Mouse (Mus musculus) heart, embryonic 15.5 days (tissue): ENCODE measurements around the gene Pigs. TPM values are rescaled to one million over a fixed set of nuclear protein-coding genes. Genes with fewer than 3 reads are reported as not detected.

Experiments used
- polyA plus RNA-seq: library from polyadenylated mRNA; unstranded; fragments of >200 nt; fragmentation: Nextera tagmentation; extraction: Ambion mirVana; gene quantifications from 2 replicates; pipeline ENCODE4 v1.2.1, GENCODE M21; 2015

The Pigs gene
- polyA plus RNA-seq, 1 experiment from 2014 or later: 46.1 TPM

Other genes starting within 250 kb of the Pigs start
- gene Eral1, start 248.0 kb upstream of the Pigs start, polyA plus RNA-seq: 21.1 and 24.5 TPM in 2 replicates
- 14.1 and 16.2 TPM in 2 replicates for gene Fam222b, start 233.8 kb upstream of the Pigs start, polyA plus RNA-seq
- gene Traf4, start 162.8 kb upstream of the Pigs start, polyA plus RNA-seq: 30.8 and 42.8 TPM in 2 replicates
- gene Nek8, start 151.7 kb upstream of the Pigs start, polyA plus RNA-seq: 12.4 and 17.3 TPM in 2 replicates
- 13.5 and 14.2 TPM in 2 replicates for gene Tlcd1, start 151.7 kb upstream of the Pigs start, polyA plus RNA-seq
- gene Rpl23a, start 144.8 kb upstream of the Pigs start, polyA plus RNA-seq: 717 and 816 TPM in 2 replicates
- 54.5 and 72.1 TPM in 2 replicates for gene Rab34, start 140.0 kb upstream of the Pigs start, polyA plus RNA-seq
- gene Proca1, start 135.0 kb upstream of the Pigs start, polyA plus RNA-seq: 2.9 and 3.0 TPM in 2 replicates
- 52.5 and 59.4 TPM in 2 replicates for gene Sdf2, start 82.7 kb upstream of the Pigs start, polyA plus RNA-seq
- 12.9 and 18.6 TPM in 2 replicates for gene Supt6, start 82.4 kb upstream of the Pigs start, polyA plus RNA-seq
- gene 2610507B11Rik, start 66.7 kb upstream of the Pigs start, polyA plus RNA-seq: 63.9 and 71.9 TPM in 2 replicates
- 0.23 and 0.38 TPM in 2 replicates for gene BC030499, start 37.6 kb upstream of the Pigs start, polyA plus RNA-seq
- gene Spag5, start 26.9 kb upstream of the Pigs start, polyA plus RNA-seq: 21.6 and 30.9 TPM in 2 replicates
- 20.6 and 28.6 TPM in 2 replicates for gene Aldoc, start 5.4 kb upstream of the Pigs start, polyA plus RNA-seq
- 31.0 and 43.3 TPM in 2 replicates for gene Unc119, start 15.1 kb downstream of the Pigs start, polyA plus RNA-seq
- gene Foxn1, start 58.1 kb downstream of the Pigs start, polyA plus RNA-seq: 0.78 and 8.9 TPM in 2 replicates
- gene Slc13a2, start 93.8 kb downstream of the Pigs start, polyA plus RNA-seq: 0.08 TPM in 1 of 2 replicates, not detected in the other
- gene Slc46a1, start 137.3 kb downstream of the Pigs start, polyA plus RNA-seq: 6.5 and 7.5 TPM in 2 replicates
- gene Sarm1, start 169.3 kb downstream of the Pigs start, polyA plus RNA-seq: 0.15 and 0.60 TPM in 2 replicates
- gene Vtn, start 170.7 kb downstream of the Pigs start, polyA plus RNA-seq: 1.3 and 4.7 TPM in 2 replicates
- not detected in 2 replicates for gene Sebox, start 175.0 kb downstream of the Pigs start, polyA plus RNA-seq
- gene Tmem199, start 183.8 kb downstream of the Pigs start, polyA plus RNA-seq: 36.3 and 37.8 TPM in 2 replicates
- 157 and 162 TPM in 2 replicates for gene Poldip2, start 183.8 kb downstream of the Pigs start, polyA plus RNA-seq
- gene Tnfaip1, start 207.9 kb downstream of the Pigs start, polyA plus RNA-seq: 63.7 and 73.0 TPM in 2 replicates
- gene Ift20, start 207.9 kb downstream of the Pigs start, polyA plus RNA-seq: 97.5 and 106 TPM in 2 replicates
- gene Tmem97, start 222.4 kb downstream of the Pigs start, polyA plus RNA-seq: 43.8 and 48.7 TPM in 2 replicates